Mouse (Mus musculus): Measurements from ENCODE around the gene Srsf11. TPM values are rescaled to one million over a fixed set of nuclear protein-coding genes. Genes with fewer than 3 reads are reported as not detected.
A peak's percentile ranks its signal among the peaks of the same experiment; 100 is the strongest.

Srsf11 gene
- total and polyA plus RNA-seq, 2 experiments from 2014 or later: 159 to 180 TPM

- no peak overlapping the region for H3K4me2 ChIP-seq (ENCODE audit: low read depth, low read length)
- 87% methylated on average over 7 of the region's 7 CpGs for WGBS
- no peak overlapping the region for H3K4me3 ChIP-seq (ENCODE audit: low read length)
- H3K4me1 ChIP-seq (ENCODE audit: insufficient read depth, low read length): no peaks in the 10 kb centered on the region
- DNase-seq (ENCODE audit: low spot score) (no peak), ATAC-seq (no peak)
- 0 out of 2 replicates have a peak, but pooled peaks cover 9% of the 10 kb centered on the region for H3K36me3 ChIP-seq (ENCODE audit: insufficient read depth, low read length)
- H3K9me3 ChIP-seq (ENCODE audit: low read length): no peaks in the 10 kb centered on the region
- no peak overlapping the region for H3K27ac ChIP-seq
- no peaks in the 10 kb centered on the region for H3K27me3 ChIP-seq (ENCODE audit: insufficient read depth, low read length)
- no peak overlapping the region for H3K9ac ChIP-seq (replicated peaks; ENCODE audit: low read length)
- TF ChIP-seq CTCF (IDR thresholded peaks at IDR 0.05; ENCODE audit: low read depth): no peak
Observed at GRCm38 (mm10) chr3:158067916-158068315, 31.5 kb upstream of the Srsf11 start.

GRCm38 (mm10) chr3:158065256-158065655, 28.8 kb upstream of the Srsf11 start:
- H3K4me2 ChIP-seq (ENCODE audit: low read depth, low read length): no peak overlapping the region
- ATAC-seq (no peak), DNase-seq (ENCODE audit: low spot score) (no peak)
- WGBS: 90% methylated on average over 2 of the region's 2 CpGs
- H3K36me3 ChIP-seq (ENCODE audit: insufficient read depth, low read length): peaks cover 3% of the 10 kb centered on the region; the same call in 1 of the 2 replicates
- H3K9ac ChIP-seq (replicated peaks; ENCODE audit: low read length): no peak overlapping the region
- H3K27me3 ChIP-seq (ENCODE audit: insufficient read depth, low read length): no peaks in the 10 kb centered on the region
- no peaks in the 10 kb centered on the region for H3K9me3 ChIP-seq (ENCODE audit: low read length)
- no peak overlapping the region for H3K4me3 ChIP-seq (ENCODE audit: low read length)
- H3K4me1 ChIP-seq (ENCODE audit: insufficient read depth, low read length): no peaks in the 10 kb centered on the region
- TF ChIP-seq CTCF (IDR thresholded peaks at IDR 0.05; ENCODE audit: low read depth): no peak
- no peak overlapping the region for H3K27ac ChIP-seq

GRCm38 (mm10) chr3:158061811-158062523, 25.5 kb upstream of the Srsf11 start:
- Histone ChIP-seq H3K9me3 (ENCODE audit: low read length) (no peaks in the 10 kb centered on the region), H3K27ac (no peak overlapping the region), H3K27me3 (ENCODE audit: insufficient read depth, low read length) (no peaks in the 10 kb centered on the region), H3K4me2 (ENCODE audit: low read depth, low read length) (no peak overlapping the region), H3K9ac (replicated peaks; ENCODE audit: low read length) (no peak overlapping the region), H3K4me1 (ENCODE audit: insufficient read depth, low read length) (no peaks in the 10 kb centered on the region), H3K36me3 (ENCODE audit: insufficient read depth, low read length) (peaks cover 23% of the 10 kb centered on the region), H3K4me3 (ENCODE audit: low read length) (no peak overlapping the region)
- no peak for TF ChIP-seq CTCF (IDR thresholded peaks at IDR 0.05; ENCODE audit: low read depth)
- WGBS: 93% methylated on average over 5 of the region's 5 CpGs
- ATAC-seq: no peak
- DNase-seq (ENCODE audit: low spot score): no peak

GRCm38 (mm10) chr3:158060621-158061291, 24.3 kb upstream of the Srsf11 start:
- H3K4me1 ChIP-seq (ENCODE audit: insufficient read depth, low read length): no peaks in the 10 kb centered on the region
- no peaks in the 10 kb centered on the region for H3K9me3 ChIP-seq (ENCODE audit: low read length)
- no peak for TF ChIP-seq CTCF (IDR thresholded peaks at IDR 0.05; ENCODE audit: low read depth)
- H3K4me3 ChIP-seq (ENCODE audit: low read length): no peak overlapping the region
- ATAC-seq (no peak), DNase-seq (ENCODE audit: low spot score) (no peak)
- H3K36me3 ChIP-seq (ENCODE audit: insufficient read depth, low read length): peaks cover 34% of the 10 kb centered on the region
- H3K4me2 ChIP-seq (ENCODE audit: low read depth, low read length): no peak overlapping the region
- H3K9ac ChIP-seq (replicated peaks; ENCODE audit: low read length): no peak overlapping the region
- H3K27me3 ChIP-seq (ENCODE audit: insufficient read depth, low read length): no peaks in the 10 kb centered on the region
- no peak overlapping the region for H3K27ac ChIP-seq
- 85% methylated on average over 2 of the region's 2 CpGs for WGBS

DNA sequence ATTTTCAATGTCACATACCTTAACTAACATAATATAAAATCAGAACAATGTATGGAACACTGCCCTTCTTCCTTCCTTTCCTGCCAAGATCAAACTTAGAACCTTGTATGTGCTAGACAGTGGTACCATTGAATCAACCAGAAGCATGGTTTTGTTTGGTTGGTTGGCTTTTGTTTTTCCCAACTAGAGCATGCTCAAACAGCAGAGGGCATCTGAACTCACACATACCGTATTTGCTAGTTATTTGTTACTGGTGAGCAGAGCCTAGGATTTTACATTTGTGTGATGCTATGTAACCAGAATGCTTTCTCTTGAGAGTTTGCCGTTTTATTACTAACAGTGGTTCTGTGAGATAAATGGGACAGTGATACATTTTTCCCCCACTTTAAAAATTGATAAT, 13.1 kb upstream of the Srsf11 start:
- Histone ChIP-seq H3K4me2 (ENCODE audit: low read depth, low read length) (no peak overlapping the region), H3K4me3 (ENCODE audit: low read length) (no peak overlapping the region), H3K27me3 (ENCODE audit: insufficient read depth, low read length) (no peaks in the 10 kb centered on the region), H3K4me1 (ENCODE audit: insufficient read depth, low read length) (no peaks in the 10 kb centered on the region), H3K36me3 (ENCODE audit: insufficient read depth, low read length) (peaks cover 9% of the 10 kb centered on the region), H3K9ac (replicated peaks; ENCODE audit: low read length) (no peak overlapping the region), H3K27ac (no peak overlapping the region), H3K9me3 (ENCODE audit: low read length) (no peaks in the 10 kb centered on the region)
- no peak for ATAC-seq
- 75% methylated on average over 2 of the region's 2 CpGs for WGBS
- peak; percentile 42 for TF ChIP-seq CTCF (IDR thresholded peaks at IDR 0.05; ENCODE audit: low read depth)
- peak; percentile 20 for DNase-seq (ENCODE audit: low spot score)

DNA sequence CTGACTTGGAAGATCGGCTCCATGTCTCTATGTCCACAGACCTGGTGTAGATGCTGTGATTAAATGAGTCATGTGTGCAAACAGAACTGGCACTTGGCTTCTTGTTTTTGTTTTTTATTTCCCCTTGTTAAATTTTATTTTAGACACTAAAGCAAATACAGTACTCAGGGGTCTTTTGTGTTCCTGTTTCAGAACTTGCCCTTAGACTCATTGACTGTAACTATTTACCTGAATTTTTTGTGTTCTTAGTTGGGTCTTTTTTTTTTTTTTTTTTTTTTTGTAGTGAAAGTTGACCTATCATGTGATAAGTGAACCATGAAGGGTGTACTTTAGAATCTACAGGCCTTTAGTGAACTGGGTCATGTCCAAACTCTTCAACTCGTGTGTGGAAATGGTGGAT, 4.3 kb upstream of the Srsf11 start:
- Histone ChIP-seq H3K4me3 (ENCODE audit: low read length) (no peak overlapping the region), H3K9me3 (ENCODE audit: low read length) (no peaks in the 10 kb centered on the region), H3K4me1 (ENCODE audit: insufficient read depth, low read length) (no peaks in the 10 kb centered on the region), H3K36me3 (ENCODE audit: insufficient read depth, low read length) (no peaks in the 10 kb centered on the region), H3K4me2 (ENCODE audit: low read depth, low read length) (no peak overlapping the region), H3K9ac (replicated peaks; ENCODE audit: low read length) (no peak overlapping the region), H3K27me3 (ENCODE audit: insufficient read depth, low read length) (no peaks in the 10 kb centered on the region), H3K27ac (no peak overlapping the region)
- WGBS: 87% methylated on average over 2 of the region's 2 CpGs
- no peak for TF ChIP-seq CTCF (IDR thresholded peaks at IDR 0.05; ENCODE audit: low read depth)
- no peak for ATAC-seq
- DNase-seq (ENCODE audit: low spot score): no peak

DNA sequence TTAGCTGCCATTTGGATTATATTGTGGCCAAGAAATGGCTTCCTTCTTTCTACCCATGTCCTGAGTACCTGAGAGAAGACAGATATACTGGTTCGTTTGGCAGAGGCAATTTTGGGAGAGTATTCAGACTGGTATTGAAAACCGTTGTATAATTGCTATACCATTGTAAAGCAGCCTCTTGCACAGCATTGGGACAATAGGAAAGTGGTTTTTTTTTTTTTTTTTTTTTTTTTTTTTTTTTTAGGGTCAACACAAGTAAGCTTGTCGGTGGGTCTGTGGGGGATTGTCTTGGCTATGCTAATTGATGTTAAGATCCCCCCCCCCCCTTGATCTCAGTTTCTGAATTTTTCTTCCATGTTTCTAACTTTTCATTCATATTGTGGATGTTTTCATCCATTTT, 1.7 kb upstream of the Srsf11 start:
- no peak for DNase-seq (ENCODE audit: low spot score)
- H3K4me1 ChIP-seq (ENCODE audit: insufficient read depth, low read length): peaks cover 9% of the 10 kb centered on the region; the same call in 1 of the 2 replicates
- no peaks in the 10 kb centered on the region for H3K36me3 ChIP-seq (ENCODE audit: insufficient read depth, low read length)
- H3K9me3 ChIP-seq (ENCODE audit: low read length): no peaks in the 10 kb centered on the region
- no peaks in the 10 kb centered on the region for H3K27me3 ChIP-seq (ENCODE audit: insufficient read depth, low read length)
- no peak overlapping the region for H3K9ac ChIP-seq (replicated peaks; ENCODE audit: low read length)
- ATAC-seq: no peak
- no peak overlapping the region for H3K4me3 ChIP-seq (ENCODE audit: low read length)
- H3K27ac ChIP-seq: no peak overlapping the region
- 83% methylated on average over 3 of the region's 3 CpGs for WGBS
- no peak for TF ChIP-seq CTCF (IDR thresholded peaks at IDR 0.05; ENCODE audit: low read depth)
- no peak overlapping the region for H3K4me2 ChIP-seq (ENCODE audit: low read depth, low read length)
